Mouse (Mus musculus) T-helper 17 cell (primary cell): Measurements from ENCODE around the gene Eci1.

Experiments
- in situ Hi-C, 2 experiments: fragments of 300-600 bp; cut with MboI, MseI; formaldehyde crosslinking; loops; 1 replicate in 1 of 2; 2 replicates in 1 of 2; pipeline ENCODE4 v1.15.1; 2025; ENCODE audit warnings: high pct_unique_total_duplicates in 2 of 2

The Eci1 gene

DNA sequence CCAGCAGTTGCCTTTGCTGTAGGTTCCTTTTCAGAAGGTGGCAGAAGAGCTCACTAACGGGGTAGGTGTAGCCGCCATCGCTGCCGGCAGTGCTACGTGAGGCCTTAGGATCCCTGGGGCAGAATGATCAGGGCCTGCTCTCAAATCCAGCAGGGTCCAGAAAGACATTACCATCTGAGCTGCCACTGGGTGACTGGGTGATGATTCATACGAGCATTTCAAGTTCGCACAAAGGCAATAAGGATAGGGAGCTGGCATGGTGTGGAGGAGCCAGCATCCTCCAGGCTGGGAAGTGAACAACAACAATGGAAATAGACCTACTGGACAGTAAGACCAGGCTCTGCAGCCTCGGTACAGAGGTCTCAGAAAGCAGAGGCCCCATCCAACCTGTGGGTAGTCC lies 13.9 kb downstream of the Eci1 start:
- in situ Hi-C loops, result loop anchor here in 1 of 2 experiments (5.0 kb wide), 1 partner anchor 53 kb away; no protein-coding TSS in a partner anchor

GRCm38 (mm10) chr17:24441148-24441547 lies 14.7 kb downstream of the Eci1 start:
- in situ Hi-C loops, result loop anchor here in 1 of 2 experiments (5.0 kb wide), 1 partner anchor 54 kb away; no protein-coding TSS in a partner anchor

DNA sequence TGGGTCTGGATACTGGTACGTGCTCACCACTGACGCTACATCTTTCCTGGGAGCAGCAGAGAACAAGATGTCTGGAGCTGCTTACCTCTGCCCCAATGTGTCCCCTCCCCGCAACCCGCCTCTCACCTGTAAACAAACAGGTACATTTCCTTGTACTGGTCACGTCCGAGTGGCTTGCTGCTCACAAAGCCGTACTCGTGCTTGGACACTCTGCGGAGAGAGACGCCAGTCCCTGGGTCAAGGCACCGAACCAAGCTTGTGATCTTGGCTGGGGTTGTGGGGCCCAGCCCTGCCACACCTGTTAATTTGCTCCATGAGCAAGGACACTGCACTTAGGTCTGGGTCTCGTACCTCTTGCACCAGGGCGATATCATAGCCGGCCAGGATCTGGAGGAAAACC lies 15.7 kb downstream of the Eci1 start:
- in situ Hi-C loops, result loop anchor here in 1 of 2 experiments (5.0 kb wide), 1 partner anchor 55 kb away; no protein-coding TSS in a partner anchor

DNA sequence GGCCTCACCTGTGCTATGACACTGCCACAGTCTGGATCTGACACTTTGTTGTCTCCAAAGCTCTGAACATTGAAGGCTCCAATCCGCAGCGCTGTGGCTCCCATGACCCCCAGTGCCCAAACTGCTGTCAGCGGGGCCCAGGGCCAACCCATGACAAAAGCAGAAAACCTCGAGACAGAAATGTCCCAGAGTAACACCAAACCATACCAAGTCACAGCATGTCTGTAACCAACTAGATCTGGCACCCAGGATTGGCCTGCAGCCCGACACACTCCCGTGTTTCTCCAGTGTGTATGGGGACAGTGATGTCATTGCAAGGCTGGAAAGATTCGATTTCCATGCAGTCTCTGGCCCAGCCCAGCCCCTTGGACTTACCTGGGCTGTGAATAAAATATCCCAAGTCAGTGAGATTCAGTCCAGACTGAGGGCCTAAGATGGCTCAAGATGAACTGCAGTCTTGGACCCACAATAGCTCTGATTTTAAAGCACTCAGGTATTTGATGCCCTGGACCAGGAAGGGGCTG lies 16.3 kb downstream of the Eci1 start, which contains the start of gene Dnase1l2:
Gene Dnase1l2 (minus strand): TSS at position 474 of the 524 bp plus-strand sequence.
- in situ Hi-C loops, result loop anchor here in 1 of 2 experiments (5.0 kb wide), 1 partner anchor 55 kb away; no protein-coding TSS in a partner anchor

- in situ Hi-C loops, result loop anchor here in 1 of 2 experiments (5.0 kb wide), 1 partner anchor 56 kb away; no protein-coding TSS in a partner anchor
Observed at GRCm38 (mm10) chr17:24443409-24443808, 17.0 kb downstream of the Eci1 start.

GRCm38 (mm10) chr17:24446590-24446989 lies 20.1 kb downstream of the Eci1 start:
- in situ Hi-C loops, result no loop called here

- in situ Hi-C loops, result no loop called here
Observed at GRCm38 (mm10) chr17:24449507-24449906, 23.1 kb downstream of the Eci1 start.

DNA sequence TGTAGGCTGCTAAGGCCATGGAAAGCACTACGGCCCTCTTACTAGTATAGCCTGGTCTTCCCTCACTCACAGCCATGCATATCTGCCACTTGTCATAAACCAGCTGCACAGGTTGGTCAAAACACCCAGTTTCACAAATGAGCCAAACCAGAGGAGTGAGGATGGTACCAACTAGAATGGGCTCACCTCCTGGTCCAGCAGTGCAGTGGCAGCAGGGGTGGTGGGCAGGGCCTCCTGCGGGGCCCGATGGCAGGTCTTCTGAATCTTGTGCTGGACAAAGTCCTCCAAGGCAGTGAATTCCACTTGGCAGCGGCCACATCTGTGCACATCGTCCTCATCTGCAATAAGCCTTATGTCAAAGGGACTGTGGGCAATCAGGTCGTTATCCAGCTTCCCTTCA lies 24.8 kb downstream of the Eci1 start:
- in situ Hi-C loops, result loop anchor here in 1 of 2 experiments (25.0 kb wide), 1 partner anchor 1461 kb away; the partner anchor contains the start of gene Rab40c

- in situ Hi-C loops, result loop anchor here in 1 of 2 experiments (25.0 kb wide), 1 partner anchor 1459 kb away; the partner anchor contains the start of gene Rab40c
Observed at GRCm38 (mm10) chr17:24453372-24453771, 26.9 kb downstream of the Eci1 start.

GRCm38 (mm10) chr17:24454218-24454755 lies 27.8 kb downstream of the Eci1 start:
- in situ Hi-C loops, result loop anchor here in 1 of 2 experiments (25.0 kb wide), 1 partner anchor 1458 kb away; the partner anchor contains the start of gene Rab40c

GRCm38 (mm10) chr17:24454756-24455522 lies 28.5 kb downstream of the Eci1 start:
- in situ Hi-C loops, result loop anchor here (5.0 to 25.0 kb wide), 2 partner anchors 973 to 1457 kb away; partner anchors contain the start of gene Rab40c (in 1 of the 2)

DNA sequence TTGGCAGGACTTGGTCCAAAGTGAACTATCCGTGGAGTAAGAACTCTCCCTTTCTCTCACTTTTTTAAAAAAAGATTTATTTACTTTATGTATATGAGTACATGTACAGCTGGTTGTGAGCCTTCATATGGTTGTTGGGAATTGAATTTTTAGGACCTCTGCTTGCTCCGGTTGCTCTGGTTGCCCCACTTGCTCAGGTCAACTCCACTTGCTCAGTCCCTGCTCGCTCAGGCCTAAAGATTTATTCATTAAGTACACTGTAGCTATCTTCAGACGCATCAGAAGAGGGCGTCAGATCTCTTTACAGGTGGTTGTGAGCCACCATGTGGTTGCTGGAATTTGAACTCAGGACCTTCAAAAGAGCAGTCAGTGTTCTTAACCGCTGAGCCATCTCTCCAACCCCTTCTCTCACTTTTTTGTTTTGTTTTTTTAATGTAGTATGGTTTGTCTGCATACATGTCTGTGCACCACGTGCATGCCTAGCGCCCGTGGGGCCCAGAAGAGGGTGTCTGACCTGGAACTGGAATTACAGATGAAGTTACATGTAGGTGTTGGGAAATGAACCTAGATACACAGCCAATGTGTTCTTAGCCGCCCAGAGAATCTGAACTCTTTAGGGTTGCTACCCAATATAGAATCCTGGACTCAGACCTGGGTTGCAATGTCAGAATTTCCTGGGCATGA lies 29.2 kb downstream of the Eci1 start:
- in situ Hi-C loops, result loop anchor here (5.0 to 25.0 kb wide), 2 partner anchors 973 to 1457 kb away; partner anchors contain the start of gene Rab40c (in 1 of the 2)

GRCm38 (mm10) chr17:24461580-24461979 lies 35.1 kb downstream of the Eci1 start:
- in situ Hi-C loops, result loop anchor here in 1 of 2 experiments (25.0 kb wide), 1 partner anchor 1451 kb away; the partner anchor contains the start of gene Rab40c

DNA sequence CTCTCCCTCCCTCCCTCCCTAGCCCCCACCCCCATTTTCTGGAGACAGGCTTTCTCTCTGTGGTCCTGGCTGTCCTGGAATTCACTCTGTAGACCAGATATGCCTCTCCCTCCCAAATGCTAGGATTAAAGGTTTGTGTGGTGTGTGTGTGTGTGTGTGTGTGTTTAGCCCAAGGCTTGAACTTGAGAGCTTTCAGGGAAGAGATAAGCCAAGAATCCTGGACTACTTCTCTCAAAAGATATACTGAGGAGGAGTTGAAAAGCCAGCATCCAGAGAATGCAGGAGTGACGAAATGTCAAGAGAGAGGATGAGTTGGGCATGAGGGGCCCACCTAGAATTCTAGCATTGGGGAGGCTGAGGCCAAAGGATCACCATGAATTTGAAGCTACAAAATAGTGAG lies 36.5 kb downstream of the Eci1 start:
- in situ Hi-C loops, result loop anchor here in 1 of 2 experiments (25.0 kb wide), 1 partner anchor 1449 kb away; the partner anchor contains the start of gene Rab40c

GRCm38 (mm10) chr17:24463374-24464133 lies 37.1 kb downstream of the Eci1 start:
- in situ Hi-C loops, result loop anchor here in 1 of 2 experiments (25.0 kb wide), 1 partner anchor 1449 kb away; the partner anchor contains the start of gene Rab40c

- in situ Hi-C loops, result loop anchor here in 1 of 2 experiments (25.0 kb wide), 1 partner anchor 1444 kb away; the partner anchor contains the start of gene Rab40c
Observed at GRCm38 (mm10) chr17:24468636-24469246, 42.3 kb downstream of the Eci1 start.

GRCm38 (mm10) chr17:24469336-24469909 lies 43.0 kb downstream of the Eci1 start:
- in situ Hi-C loops, result loop anchor here in 1 of 2 experiments (25.0 kb wide), 1 partner anchor 1443 kb away; the partner anchor contains the start of gene Rab40c

GRCm38 (mm10) chr17:24469910-24470602 lies 43.6 kb downstream of the Eci1 start, which contains the start of the genes E4f1 and Pgp:
TSS of gene E4f1 (minus strand) at chr17:24470313.
TSS of gene Pgp (plus strand) at chr17:24470392.
- in situ Hi-C loops, result loop anchor here in 1 of 2 experiments (25.0 kb wide), 1 partner anchor 1442 kb away; the partner anchor contains the start of gene Rab40c
